Mouse (Mus musculus): ENCODE data around the gene Sec11a. TPM values are rescaled to one million over a fixed set of nuclear protein-coding genes. Genes with fewer than 3 reads are reported as not detected.

Gene Sec11a
- total and polyA plus RNA-seq, 2 experiments from 2014 or later: 48.1 to 140 TPM

DNA sequence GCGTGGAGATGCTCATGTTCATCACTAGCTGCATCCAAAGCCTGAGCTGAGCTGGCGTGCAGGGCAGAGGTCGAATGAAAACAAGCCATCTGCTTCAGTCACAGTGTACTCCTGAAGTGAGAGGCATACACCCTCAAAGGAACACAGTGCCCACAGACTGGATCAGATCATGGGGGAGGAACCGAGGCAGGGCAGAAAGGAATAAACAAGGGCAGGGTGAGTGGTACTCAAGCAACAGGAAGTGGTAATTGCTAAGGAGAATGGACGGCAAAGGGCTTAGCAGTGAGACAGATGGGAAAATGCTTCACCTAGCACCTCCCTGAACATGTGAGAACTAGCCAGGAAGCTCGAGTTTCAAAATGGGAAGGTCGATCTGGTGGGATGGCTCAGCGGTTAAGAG is 35.1 kb downstream of the Sec11a start:
- Histone ChIP-seq H3K27ac (no peak overlapping the region), H3K36me3 (ENCODE audit: insufficient read depth, low read length) (peaks cover 43% of the 10 kb centered on the region), H3K4me3 (ENCODE audit: low read length) (no peak overlapping the region), H3K9me3 (ENCODE audit: low read length) (no peaks in the 10 kb centered on the region), H3K4me1 (ENCODE audit: insufficient read depth, low read length) (no peaks in the 10 kb centered on the region), H3K9ac (replicated peaks; ENCODE audit: low read length) (no peak overlapping the region), H3K27me3 (ENCODE audit: insufficient read depth, low read length) (no peaks in the 10 kb centered on the region), H3K4me2 (ENCODE audit: low read depth, low read length) (no peak overlapping the region)
- TF ChIP-seq CTCF (IDR thresholded peaks at IDR 0.05; ENCODE audit: low read depth): no peak
- WGBS: 91% methylated on average over 8 of the region's 8 CpGs
- DNase-seq (ENCODE audit: low spot score) (no peak), ATAC-seq (no peak)

DNA sequence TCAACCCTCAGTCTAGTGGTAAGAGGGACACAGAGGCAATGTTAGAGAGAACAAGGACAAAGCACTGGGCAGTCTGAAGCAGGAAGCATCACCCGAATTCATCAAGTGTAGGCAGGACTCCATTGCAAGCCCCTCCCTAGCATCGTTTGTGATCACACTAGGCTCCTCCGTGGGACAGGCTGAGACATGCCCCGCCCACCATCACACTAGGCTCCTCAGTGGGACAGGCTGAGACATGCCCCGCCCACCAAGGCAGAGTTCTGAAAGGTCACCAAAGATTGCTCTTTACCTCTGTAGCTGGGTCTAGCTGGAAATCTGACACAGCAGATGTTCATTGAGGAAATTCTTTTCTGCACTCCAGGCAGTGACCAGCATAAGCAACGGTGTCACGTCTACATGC is 36.5 kb downstream of the Sec11a start:
- TF ChIP-seq CTCF (IDR thresholded peaks at IDR 0.05; ENCODE audit: low read depth): no peak
- Histone ChIP-seq H3K4me1 (ENCODE audit: insufficient read depth, low read length) (no peaks in the 10 kb centered on the region), H3K4me3 (ENCODE audit: low read length) (no peak overlapping the region), H3K27ac (no peak overlapping the region), H3K27me3 (ENCODE audit: insufficient read depth, low read length) (no peaks in the 10 kb centered on the region), H3K36me3 (ENCODE audit: insufficient read depth, low read length) (peaks cover 45% of the 10 kb centered on the region), H3K4me2 (ENCODE audit: low read depth, low read length) (no peak overlapping the region), H3K9ac (replicated peaks; ENCODE audit: low read length) (no peak overlapping the region), H3K9me3 (ENCODE audit: low read length) (no peaks in the 10 kb centered on the region)
- ATAC-seq (0 out of 2 replicates have a peak, but pooled peaks have one; percentile 35), DNase-seq (ENCODE audit: low spot score) (no peak)
- 78% methylated on average over 7 of the region's 7 CpGs for WGBS

GRCm38 (mm10) chr7:80904921-80905515 is 42.6 kb downstream of the Sec11a start, which contains the start of gene Nmb:
Gene Nmb (minus strand): TSS chr7:80905076.
- peak within 1 kb of the TSS; percentile 74 for H3K4me2 ChIP-seq (ENCODE audit: low read depth, low read length)
- peaks cover 13% of the 10 kb centered on the region; the same call in 1 of the 2 replicates for H3K36me3 ChIP-seq (ENCODE audit: insufficient read depth, low read length)
- peak within 1 kb of the TSS; percentile 36 for H3K4me3 ChIP-seq (ENCODE audit: low read length)
- H3K4me1 ChIP-seq (ENCODE audit: insufficient read depth, low read length): no peaks in the 10 kb centered on the region; the same call in 1 of the 2 replicates
- no peak within 1 kb of the TSS; the same call in 1 of the 2 replicates for H3K27ac ChIP-seq
- DNase-seq (ENCODE audit: low spot score): peak; percentile 84
- H3K9me3 ChIP-seq (ENCODE audit: low read length): no peaks in the 10 kb centered on the region
- peak; percentile 71; the same call in 1 of the 2 replicates for ATAC-seq
- H3K9ac ChIP-seq (replicated peaks; ENCODE audit: low read length): peak within 1 kb of the TSS; percentile 40
- 3% methylated on average over 19 of the region's 19 CpGs for WGBS
- no peaks in the 10 kb centered on the region for H3K27me3 ChIP-seq (ENCODE audit: insufficient read depth, low read length)
- no peak for TF ChIP-seq CTCF (IDR thresholded peaks at IDR 0.05; ENCODE audit: low read depth)

DNA sequence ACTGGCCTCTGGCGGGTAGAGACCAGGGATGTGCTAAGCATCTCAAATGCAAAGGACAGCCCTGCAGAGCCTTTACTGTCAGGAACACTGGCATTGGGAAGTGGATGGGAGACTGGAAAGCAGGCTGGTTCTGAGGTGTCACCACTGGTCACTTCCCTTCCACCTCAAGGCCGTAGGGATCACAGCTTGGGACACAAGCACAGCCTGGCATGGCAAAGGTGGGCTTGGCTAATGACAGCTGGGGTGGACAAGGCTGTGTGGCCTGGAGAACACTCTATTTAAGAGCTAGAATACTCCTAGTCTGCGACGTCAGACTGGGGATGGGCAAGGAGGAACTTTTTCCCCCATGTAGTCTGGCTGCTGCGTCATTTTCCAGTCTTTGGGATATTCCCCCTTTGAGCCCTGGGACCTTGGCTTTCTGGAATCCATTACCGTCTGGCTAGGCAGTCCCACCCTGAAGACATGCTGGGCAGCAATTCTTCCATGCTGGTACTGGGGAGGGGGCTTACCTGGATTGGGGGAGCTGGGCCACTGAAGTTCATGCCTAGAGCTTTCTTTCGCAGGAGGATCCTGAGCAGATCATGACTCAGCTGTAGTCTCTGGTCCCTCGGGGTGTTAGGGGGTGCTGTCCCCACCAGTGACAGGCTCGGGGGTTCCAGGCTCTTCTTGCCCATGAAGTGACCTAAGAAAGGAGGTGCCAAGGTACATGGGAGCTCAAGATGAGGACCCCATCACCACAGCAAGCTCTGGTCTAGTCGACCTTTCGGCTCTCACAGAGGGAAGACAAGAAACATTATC is 43.8 kb downstream of the Sec11a start:
- TF ChIP-seq CTCF (IDR thresholded peaks at IDR 0.05; ENCODE audit: low read depth): no peak
- Histone ChIP-seq H3K9ac (replicated peaks; ENCODE audit: low read length) (no peak overlapping the region), H3K9me3 (ENCODE audit: low read length) (no peaks in the 10 kb centered on the region), H3K4me1 (ENCODE audit: insufficient read depth, low read length) (no peaks in the 10 kb centered on the region; the same call in 1 of the 2 replicates), H3K4me3 (ENCODE audit: low read length) (no peak overlapping the region), H3K27ac (no peak overlapping the region), H3K27me3 (ENCODE audit: insufficient read depth, low read length) (no peaks in the 10 kb centered on the region), H3K36me3 (ENCODE audit: insufficient read depth, low read length) (peaks cover 13% of the 10 kb centered on the region; the same call in 1 of the 2 replicates), H3K4me2 (ENCODE audit: low read depth, low read length) (no peak overlapping the region; the same call in 1 of the 2 replicates)
- no peak for ATAC-seq
- WGBS: 90% methylated on average over 11 of the region's 11 CpGs
- DNase-seq (ENCODE audit: low spot score): no peak

- Histone ChIP-seq H3K4me1 (ENCODE audit: insufficient read depth, low read length) (no peaks in the 10 kb centered on the region; the same call in 1 of the 2 replicates), H3K27me3 (ENCODE audit: insufficient read depth, low read length) (no peaks in the 10 kb centered on the region), H3K27ac (peak overlapping the region; percentile 61; the same call in 1 of the 2 replicates), H3K36me3 (ENCODE audit: insufficient read depth, low read length) (peaks cover 7% of the 10 kb centered on the region; the same call in 1 of the 2 replicates), H3K4me3 (ENCODE audit: low read length) (peak overlapping the region; percentile 57), H3K4me2 (ENCODE audit: low read depth, low read length) (peak overlapping the region; percentile 71), H3K9ac (replicated peaks; ENCODE audit: low read length) (peak overlapping the region; percentile 48), H3K9me3 (ENCODE audit: low read length) (no peaks in the 10 kb centered on the region)
- peak; percentile 11; the same call in 1 of the 2 replicates for ATAC-seq
- 28% methylated on average over 15 of the region's 15 CpGs for WGBS
- no peak for DNase-seq (ENCODE audit: low spot score)
- TF ChIP-seq CTCF (IDR thresholded peaks at IDR 0.05; ENCODE audit: low read depth): no peak
Measured at GRCm38 (mm10) chr7:80901541-80902274, 45.9 kb downstream of the Sec11a start.

- H3K4me3 ChIP-seq (ENCODE audit: low read length): peak within 1 kb of the TSS; percentile 57
- H3K4me2 ChIP-seq (ENCODE audit: low read depth, low read length): peak within 1 kb of the TSS; percentile 71
- ATAC-seq (peak; percentile 95), DNase-seq (ENCODE audit: low spot score) (peak; percentile 96)
- peaks cover 3% of the 10 kb centered on the region for H3K36me3 ChIP-seq (ENCODE audit: insufficient read depth, low read length)
- no peak for TF ChIP-seq CTCF (IDR thresholded peaks at IDR 0.05; ENCODE audit: low read depth)
- peak within 1 kb of the TSS; percentile 48 for H3K9ac ChIP-seq (replicated peaks; ENCODE audit: low read length)
- H3K4me1 ChIP-seq (ENCODE audit: insufficient read depth, low read length): no peaks in the 10 kb centered on the region; the same call in 1 of the 2 replicates
- no peaks in the 10 kb centered on the region for H3K9me3 ChIP-seq (ENCODE audit: low read length)
- WGBS: under 1% methylated on average over 36 of the region's 36 CpGs
- no peaks in the 10 kb centered on the region for H3K27me3 ChIP-seq (ENCODE audit: insufficient read depth, low read length)
- H3K27ac ChIP-seq: peak within 1 kb of the TSS; percentile 61; the same call in 1 of the 2 replicates
Measured at GRCm38 (mm10) chr7:80900944-80901501, 46.6 kb downstream of the Sec11a start, which contains the start of gene Wdr73. Gene Wdr73 (minus strand): TSS chr7:80901269.
